Mouse (Mus musculus) bone marrow, adult 2 months (tissue): Measurements from ENCODE around the gene Wdr81.

Experiments used
- CTCF ChIP-seq: fragments of 200-500 bp; IDR thresholded peaks from 2 replicates; pipeline ENCODE4 v1.5.1; 2011; ENCODE audit warnings: low read length, control low read depth; ENCODE audit not compliant: control insufficient read depth, insufficient read depth
- POLR2A ChIP-seq: fragments of 200-500 bp; IDR thresholded peaks from 2 replicates; pipeline ENCODE4 v1.6.1; 2011; ENCODE audit warnings: low read depth, mild to moderate bottlenecking, control low read depth, low read length, borderline replicate concordance; ENCODE audit not compliant: control insufficient read depth

- no peak for TF ChIP-seq CTCF
- TF ChIP-seq POLR2A = no peak
Observed at GRCm38 (mm10) chr11:75420037-75420436, 34.5 kb downstream of the Wdr81 start.
